In the genomic region with DNA sequence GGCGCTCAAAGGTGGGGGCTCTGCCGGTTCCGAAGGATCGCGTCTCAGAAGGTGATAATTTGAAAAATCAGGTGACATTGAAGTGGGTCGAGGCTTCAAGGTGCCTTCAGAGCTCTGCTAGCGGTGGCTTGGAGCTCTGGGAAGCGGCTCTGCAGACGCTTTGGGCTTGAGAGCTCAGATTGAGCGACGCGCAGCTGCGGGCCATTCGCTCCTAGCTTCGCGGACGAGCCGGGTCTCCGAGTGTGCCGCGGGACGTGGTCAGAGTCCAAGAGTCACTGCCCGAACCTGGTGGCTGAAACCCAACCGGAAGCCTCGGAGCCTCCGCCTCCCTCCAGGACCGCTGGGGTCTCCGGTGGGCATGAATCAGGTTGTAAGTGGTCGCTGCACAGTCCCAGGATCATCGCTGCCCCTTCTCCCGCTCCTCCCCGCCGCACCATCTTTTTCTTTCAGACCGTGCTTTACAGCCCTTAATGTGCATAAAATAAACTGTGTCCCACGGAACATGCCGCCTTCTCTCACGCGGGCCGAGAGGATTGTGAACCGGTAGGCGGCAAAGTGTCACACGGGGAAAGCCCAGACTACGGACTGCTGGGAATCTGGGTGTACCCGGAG, we compare ENCODE assay signal across 8 mouse cellular contexts. TPM values are rescaled to one million over a fixed set of nuclear protein-coding genes. Genes with fewer than 3 reads are reported as not detected.
DNase-seq lines count a peak whose midpoint lies in the region; ATAC-seq and TF ChIP-seq lines count a peak whose summit lies in the region.

No protein-coding gene starts in this region.

- H3K27me3 ChIP-seq in lung, embryonic 15.5 days, result peaks cover 88% of the 10 kb centered on the region
- H3K27me3 ChIP-seq in forebrain, postnatal 0 days (ENCODE audit: insufficient read depth, low read length), result peaks cover 66% of the 10 kb centered on the region
- peaks cover 85% of the 10 kb centered on the region for H3K27me3 ChIP-seq in neural tube, embryonic 15.5 days (replicated peaks)

- ATAC-seq in lung, embryonic 15.5 days (ENCODE audit: borderline replicate concordance, extremely low read depth, low FRiP score, low TSS enrichment), result no peak; the same call in 1 of the 2 replicates
- ATAC-seq in forebrain, postnatal 0 days, result no peak
- ATAC-seq in neural tube, embryonic 15.5 days (ENCODE audit: low FRiP score), result no peak

- WGBS in lung, embryonic 15.5 days, result under 1% methylated on average over 44 of the region's 44 CpGs
- under 1% methylated on average over 44 of the region's 44 CpGs for WGBS in forebrain, postnatal 0 days
- WGBS in neural tube, embryonic 15.5 days, result under 1% methylated on average over 44 of the region's 44 CpGs

- H3K9ac ChIP-seq in lung, embryonic 15.5 days, result no peak overlapping the region
- no peak overlapping the region for H3K9ac ChIP-seq in forebrain, postnatal 0 days
- H3K9ac ChIP-seq in neural tube, embryonic 15.5 days (replicated peaks), result no peak overlapping the region

- peak overlapping the region; percentile 22 for H3K4me3 ChIP-seq in lung, embryonic 15.5 days
- peak overlapping the region; percentile 20 for H3K4me3 ChIP-seq in forebrain, postnatal 0 days (ENCODE audit: low read depth, low read length)
- H3K4me3 ChIP-seq in neural tube, embryonic 15.5 days (replicated peaks), result peak overlapping the region; percentile 12

- H3K36me3 ChIP-seq in lung, embryonic 15.5 days, result no peaks in the 10 kb centered on the region
- H3K36me3 ChIP-seq in forebrain, postnatal 0 days (ENCODE audit: insufficient read depth), result no peaks in the 10 kb centered on the region
- H3K36me3 ChIP-seq in neural tube, embryonic 15.5 days, result no peaks in the 10 kb centered on the region

- H3K27ac ChIP-seq in lung, embryonic 15.5 days, result no peak overlapping the region
- H3K27ac ChIP-seq in forebrain, postnatal 0 days (ENCODE audit: low read depth, low read length), result no peak overlapping the region
- H3K27ac ChIP-seq in neural tube, embryonic 15.5 days (replicated peaks), result no peak overlapping the region

- TF ChIP-seq CTCF in forebrain, postnatal 0 days (IDR thresholded peaks at IDR 0.05; ENCODE audit: low read depth), result no peak

- H3K9me3 ChIP-seq in lung, embryonic 15.5 days, result no peaks in the 10 kb centered on the region
- no peaks in the 10 kb centered on the region for H3K9me3 ChIP-seq in forebrain, postnatal 0 days (ENCODE audit: low read length)
- H3K9me3 ChIP-seq in neural tube, embryonic 15.5 days (replicated peaks), result no peaks in the 10 kb centered on the region

- no peak for DNase-seq in lung, postnatal 4 days
- DNase-seq in forebrain, postnatal 0 days, result no peak
- peak; percentile 34 for DNase-seq in kidney, postnatal 10 days
- DNase-seq in thymus, postnatal 36 days, result no peak
- DNase-seq in spleen, postnatal 14 days (ENCODE audit: low spot score in 2 of 2), result no peak
- DNase-seq in cerebellum, postnatal 4 days (ENCODE audit: low spot score in 2 of 2), result no peak

- H3K4me1 ChIP-seq in lung, embryonic 15.5 days, result peaks cover 15% of the 10 kb centered on the region
- no peaks in the 10 kb centered on the region for H3K4me1 ChIP-seq in forebrain, postnatal 0 days (ENCODE audit: insufficient read depth)
- H3K4me1 ChIP-seq in neural tube, embryonic 15.5 days, result peaks cover 12% of the 10 kb centered on the region

- H3K4me2 ChIP-seq in lung, embryonic 15.5 days, result peak overlapping the region; percentile 52
- H3K4me2 ChIP-seq in forebrain, postnatal 0 days (ENCODE audit: low read depth), result 0 out of 2 replicates have a peak overlapping the region, but pooled peaks have one; percentile 8
- peak overlapping the region; percentile 39 for H3K4me2 ChIP-seq in neural tube, embryonic 15.5 days

RNA-seq across cellular contexts. Expression of a gene that starts 5.0 kb away (rescaled TPM):
- polyA plus RNA-seq in lung, embryonic 15.5 days (2015; fragmentation: Nextera tagmentation; extraction: Ambion mirVana), result 2.4 and 4.6 TPM in 2 replicates
- 0.14 TPM in 1 of 2 replicates, not detected in the other for total RNA-seq in forebrain, postnatal 0 days (2014; rRNA removed)
- not detected in 2 replicates for polyA plus RNA-seq in forebrain, postnatal 0 days (2015; fragmentation: Nextera tagmentation; extraction: Ambion mirVana)
- polyA plus RNA-seq in neural tube, embryonic 15.5 days (2015; fragmentation: Nextera tagmentation; extraction: Ambion mirVana), result 0.13 TPM in 1 of 2 replicates, not detected in the other
